Mouse (Mus musculus) forebrain, embryonic 10.5 days (tissue): Measurements from ENCODE around the gene Hoxc5. TPM values are rescaled to one million over a fixed set of nuclear protein-coding genes. Genes with fewer than 3 reads are reported as not detected.

Experiments used
- DNase-seq: peaks from one replicate; pipeline ENCODE4 v3.0.0-alpha.2; 2017; ENCODE audit warnings: low spot score; ENCODE audit errors: extremely low spot score
- H3K27ac ChIP-seq: fragments of 300-500 bp; sonication (generic); 2 replicates; pipeline ENCODE4 v1.5.1; 2016; ENCODE audit warnings: mild to moderate bottlenecking
- H3K27me3 ChIP-seq: fragments of 300-500 bp; sonication (generic); 2 replicates; pipeline ENCODE4 v1.6.1; 2016; ENCODE audit warnings: mild to moderate bottlenecking; ENCODE audit not compliant: poor library complexity, severe bottlenecking
- H3K36me3 ChIP-seq: fragments of 300-500 bp; sonication (generic); replicated peaks from 2 replicates; pipeline ENCODE4 v1.6.1; 2016; ENCODE audit warnings: mild to moderate bottlenecking, moderate library complexity
- H3K4me1 ChIP-seq: fragments of 300-500 bp; sonication (generic); 2 replicates; pipeline ENCODE4 v1.6.1; 2016
- H3K4me3 ChIP-seq: fragments of 300-500 bp; sonication (generic); 2 replicates; pipeline ENCODE4 v1.5.1; 2016; ENCODE audit warnings: mild to moderate bottlenecking, moderate library complexity
- H3K9me3 ChIP-seq: fragments of 300-500 bp; sonication (generic); 2 replicates; pipeline ENCODE4 v1.6.1; 2016; ENCODE audit warnings: mild to moderate bottlenecking, moderate library complexity
- WGBS: fragments of 180-500 bp; shearing (Covaris S2); methylation state at CpG from one replicate; pipeline ENCODE4 v1.1.7; 2016; 5-methylcytosine and 5-hydroxymethylcytosine counted together
- polyA plus RNA-seq: library from polyadenylated mRNA; unstranded; fragments of >200 nt; fragmentation: Nextera tagmentation; extraction: Ambion mirVana; gene quantifications from 2 replicates; pipeline ENCODE4 v1.2.1, GENCODE M21; 2016

Hoxc5 gene
- polyA plus RNA-seq, 1 experiment from 2014 or later, result not detected

- H3K9me3 ChIP-seq, result no peaks in the 10 kb centered on the region
- no peaks in the 10 kb centered on the region for H3K36me3 ChIP-seq
- H3K4me1 ChIP-seq, result peaks cover 8% of the 10 kb centered on the region
- no peak for DNase-seq
- peaks cover 100% of the 10 kb centered on the region for H3K27me3 ChIP-seq
- H3K27ac ChIP-seq, result no peak overlapping the region
- under 1% methylated on average over 27 of the region's 27 CpGs for WGBS
- no peak overlapping the region for H3K4me3 ChIP-seq
Observed at GRCm38 (mm10) chr15:102934897-102935296, 32.3 kb upstream of the Hoxc5 start.

- Histone ChIP-seq H3K9me3 (no peaks in the 10 kb centered on the region), H3K4me1 (peaks cover 9% of the 10 kb centered on the region), H3K27me3 (peaks cover 100% of the 10 kb centered on the region), H3K36me3 (no peaks in the 10 kb centered on the region), H3K4me3 (no peak within 1 kb of the TSS), H3K27ac (no peak within 1 kb of the TSS)
- DNase-seq, result no peak
- 1% methylated on average over 31 of the region's 31 CpGs for WGBS
Observed at GRCm38 (mm10) chr15:102936279-102936972, 30.8 kb upstream of the Hoxc5 start, which contains the start of gene Hoxc12. Gene Hoxc12, plus strand, starts transcription at chr15:102936757.

GRCm38 (mm10) chr15:102937036-102937666 is 30.1 kb upstream of the Hoxc5 start:
- WGBS, result 1% methylated on average over 50 of the region's 50 CpGs
- Histone ChIP-seq H3K4me3 (no peak overlapping the region), H3K27ac (no peak overlapping the region), H3K36me3 (no peaks in the 10 kb centered on the region), H3K4me1 (peaks cover 9% of the 10 kb centered on the region), H3K27me3 (peaks cover 100% of the 10 kb centered on the region), H3K9me3 (no peaks in the 10 kb centered on the region)
- DNase-seq, result no peak

- peaks cover 100% of the 10 kb centered on the region for H3K27me3 ChIP-seq
- no peaks in the 10 kb centered on the region for H3K9me3 ChIP-seq
- H3K4me3 ChIP-seq, result no peak overlapping the region
- DNase-seq, result no peak
- peaks cover 18% of the 10 kb centered on the region for H3K4me1 ChIP-seq
- H3K27ac ChIP-seq, result no peak overlapping the region
- under 1% methylated on average over 34 of the region's 34 CpGs for WGBS
- no peaks in the 10 kb centered on the region for H3K36me3 ChIP-seq
Observed at GRCm38 (mm10) chr15:102939256-102940155, 27.7 kb upstream of the Hoxc5 start.

- no peak overlapping the region for H3K27ac ChIP-seq
- no peak for DNase-seq
- peaks cover 100% of the 10 kb centered on the region for H3K27me3 ChIP-seq
- under 1% methylated on average over 49 of the region's 53 CpGs for WGBS
- peaks cover 18% of the 10 kb centered on the region for H3K4me1 ChIP-seq
- H3K36me3 ChIP-seq, result no peaks in the 10 kb centered on the region
- peak overlapping the region; percentile 22 for H3K4me3 ChIP-seq
- H3K9me3 ChIP-seq, result no peaks in the 10 kb centered on the region
Observed at GRCm38 (mm10) chr15:102942739-102943467, 24.3 kb upstream of the Hoxc5 start.

GRCm38 (mm10) chr15:102943468-102943813 is 23.8 kb upstream of the Hoxc5 start:
- WGBS, result 4% methylated on average over 5 of the region's 5 CpGs
- Histone ChIP-seq H3K27me3 (peaks cover 100% of the 10 kb centered on the region), H3K4me1 (peaks cover 18% of the 10 kb centered on the region), H3K36me3 (no peaks in the 10 kb centered on the region), H3K4me3 (peak overlapping the region; percentile 22; the same call in 1 of the 2 replicates), H3K27ac (no peak overlapping the region), H3K9me3 (no peaks in the 10 kb centered on the region)
- DNase-seq, result no peak

GRCm38 (mm10) chr15:102945185-102946077 is 21.8 kb upstream of the Hoxc5 start:
- Histone ChIP-seq H3K27me3 (peaks cover 100% of the 10 kb centered on the region), H3K9me3 (no peaks in the 10 kb centered on the region), H3K4me3 (no peak overlapping the region), H3K36me3 (no peaks in the 10 kb centered on the region), H3K27ac (no peak overlapping the region), H3K4me1 (peaks cover 9% of the 10 kb centered on the region)
- 8% methylated on average over 22 of the region's 22 CpGs for WGBS
- no peak for DNase-seq

GRCm38 (mm10) chr15:102947276-102947675 is 20.0 kb upstream of the Hoxc5 start:
- DNase-seq, result no peak
- H3K4me1 ChIP-seq, result peaks cover 9% of the 10 kb centered on the region
- H3K9me3 ChIP-seq, result no peaks in the 10 kb centered on the region
- no peak overlapping the region for H3K27ac ChIP-seq
- H3K27me3 ChIP-seq, result peaks cover 100% of the 10 kb centered on the region
- 4% methylated on average over 9 of the region's 9 CpGs for WGBS
- no peak overlapping the region for H3K4me3 ChIP-seq
- H3K36me3 ChIP-seq, result no peaks in the 10 kb centered on the region

- Histone ChIP-seq H3K4me3 (no peak overlapping the region), H3K27ac (no peak overlapping the region), H3K9me3 (no peaks in the 10 kb centered on the region), H3K36me3 (no peaks in the 10 kb centered on the region), H3K4me1 (no peaks in the 10 kb centered on the region), H3K27me3 (peaks cover 100% of the 10 kb centered on the region)
- DNase-seq, result no peak
- WGBS, result 11% methylated on average over 2 of the region's 2 CpGs
Observed at GRCm38 (mm10) chr15:102948842-102949241, 18.4 kb upstream of the Hoxc5 start.

- no peak for DNase-seq
- Histone ChIP-seq H3K4me1 (0 out of 2 replicates have a peak, but pooled peaks cover under 1% of the 10 kb centered on the region), H3K9me3 (no peaks in the 10 kb centered on the region), H3K36me3 (no peaks in the 10 kb centered on the region), H3K4me3 (no peak overlapping the region), H3K27ac (no peak overlapping the region), H3K27me3 (peaks cover 100% of the 10 kb centered on the region)
- WGBS, result 2% methylated on average over 20 of the region's 20 CpGs
Observed at GRCm38 (mm10) chr15:102949696-102950095, 17.5 kb upstream of the Hoxc5 start.

- no peak for DNase-seq
- H3K36me3 ChIP-seq, result no peaks in the 10 kb centered on the region
- WGBS, result 7% methylated on average over 2 of the region's 2 CpGs
- peaks cover 5% of the 10 kb centered on the region; the same call in 1 of the 2 replicates for H3K4me1 ChIP-seq
- H3K27ac ChIP-seq, result no peak overlapping the region
- no peak overlapping the region for H3K4me3 ChIP-seq
- peaks cover 100% of the 10 kb centered on the region for H3K27me3 ChIP-seq
- no peaks in the 10 kb centered on the region for H3K9me3 ChIP-seq
Observed at GRCm38 (mm10) chr15:102950877-102951276, 16.4 kb upstream of the Hoxc5 start.
